Mouse (Mus musculus): ENCODE results near the gene Cdc25b. TPM values are rescaled to one million over a fixed set of nuclear protein-coding genes. Genes with fewer than 3 reads are reported as not detected.

The Cdc25b gene
- 10 to 100 TPM; 12.2 to 14.4 TPM for total RNA-seq (2021)
- long read RNA-seq, experiment 1, partial matches to known transcripts = 3 of 11 reads
- long read RNA-seq, experiment 1, other reads (novel, unspliced or antisense) = 0 of 11 reads
- long read RNA-seq, experiment 2, partial matches to known transcripts = 0 of 4 reads
- long read RNA-seq, experiment 2, other reads (novel, unspliced or antisense) = 1 of 4 reads

DNA sequence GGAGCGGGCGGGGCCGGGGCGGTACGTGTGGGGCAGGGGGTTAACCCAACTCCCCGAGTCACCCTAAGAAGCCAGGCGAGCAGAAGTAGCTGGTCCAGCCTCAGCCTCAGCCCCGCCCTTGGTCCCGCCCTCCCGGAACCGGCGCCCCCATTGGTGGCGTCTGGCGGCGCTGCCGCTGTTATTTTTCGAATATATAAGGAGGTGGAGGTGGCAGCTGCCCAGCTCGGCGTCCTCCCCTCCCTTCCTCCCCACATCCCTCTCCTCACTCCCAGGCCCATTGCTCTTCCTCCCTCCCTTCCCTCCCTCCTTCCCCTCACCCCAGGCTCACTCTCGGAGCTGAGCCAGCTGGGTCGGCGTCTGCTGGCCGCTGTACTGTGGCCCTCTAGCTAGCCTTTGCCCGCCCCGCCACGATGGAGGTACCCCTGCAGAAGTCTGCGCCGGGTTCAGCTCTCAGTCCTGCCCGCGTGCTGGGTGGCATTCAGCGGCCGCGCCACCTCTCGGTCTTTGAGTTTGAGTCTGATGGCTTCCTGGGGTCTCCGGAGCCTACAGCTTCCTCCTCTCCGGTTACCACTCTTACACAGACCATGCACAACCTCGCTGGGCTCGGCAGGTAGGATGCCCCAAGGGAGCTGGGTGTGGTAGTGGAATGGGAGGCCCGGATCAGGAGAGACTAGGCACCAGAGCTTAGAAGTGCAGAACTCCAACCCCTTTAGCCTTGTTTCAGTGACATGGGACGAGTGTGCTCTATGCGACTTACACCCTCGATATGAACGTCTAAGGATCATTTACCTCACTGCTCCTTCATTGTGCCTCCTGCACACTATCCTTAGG lies at the start of gene Cdc25b, which contains the start of gene Spef1:
Gene Cdc25b (plus strand): TSS at position 179 of the 831 bp plus-strand sequence.
Gene Spef1 (minus strand): TSS at position 512 of the 831 bp plus-strand sequence.
- intact Hi-C loops (cut with DNase I) = no loop called here
- DNase-seq = peak; percentile 84 to 89

DNA sequence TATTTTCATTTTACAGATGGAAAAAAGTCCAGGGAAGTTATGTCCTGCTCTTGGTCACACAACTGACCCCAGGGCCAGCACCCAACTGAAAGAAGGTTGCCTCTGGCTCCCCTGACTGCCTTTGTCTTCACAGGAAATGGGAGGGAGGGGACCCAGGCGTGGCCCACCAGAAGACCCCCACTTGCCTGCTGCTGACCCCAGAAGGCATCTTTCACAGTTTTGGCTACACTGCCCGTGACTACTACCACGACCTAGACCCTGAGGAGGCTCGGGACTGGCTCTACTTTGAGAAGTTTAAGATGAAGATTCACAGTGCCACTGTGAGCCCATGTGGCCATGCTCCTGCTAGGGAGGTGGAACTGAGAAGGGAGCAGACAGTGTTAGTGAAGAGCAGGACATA lies 48.5 kb upstream of the Cdc25b start:
- intact Hi-C loops (cut with DNase I) = no loop called here
- peak; percentile 0 to 3 for DNase-seq

DNA sequence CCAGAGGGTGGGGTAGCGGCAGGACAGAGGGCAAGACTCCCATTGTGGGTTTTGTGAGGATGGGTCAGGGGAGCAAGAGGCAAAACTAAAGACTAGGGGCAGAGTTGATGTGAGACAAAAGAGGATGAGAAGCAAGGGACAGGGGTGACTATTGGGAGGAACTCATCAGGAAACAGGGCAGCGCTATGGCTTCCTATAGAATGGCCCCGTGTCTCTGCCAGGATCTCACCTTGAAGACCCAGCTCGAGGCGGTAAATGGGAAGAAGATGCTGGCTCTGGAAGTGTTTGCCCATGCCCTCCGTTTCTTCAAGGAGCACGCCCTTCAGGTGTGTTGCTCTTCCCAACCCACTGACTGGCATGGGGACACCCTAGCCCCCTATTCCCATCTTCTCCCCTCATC lies 48.0 kb upstream of the Cdc25b start:
- DNase-seq = no peak
- intact Hi-C loops (cut with DNase I) = no loop called here

DNA sequence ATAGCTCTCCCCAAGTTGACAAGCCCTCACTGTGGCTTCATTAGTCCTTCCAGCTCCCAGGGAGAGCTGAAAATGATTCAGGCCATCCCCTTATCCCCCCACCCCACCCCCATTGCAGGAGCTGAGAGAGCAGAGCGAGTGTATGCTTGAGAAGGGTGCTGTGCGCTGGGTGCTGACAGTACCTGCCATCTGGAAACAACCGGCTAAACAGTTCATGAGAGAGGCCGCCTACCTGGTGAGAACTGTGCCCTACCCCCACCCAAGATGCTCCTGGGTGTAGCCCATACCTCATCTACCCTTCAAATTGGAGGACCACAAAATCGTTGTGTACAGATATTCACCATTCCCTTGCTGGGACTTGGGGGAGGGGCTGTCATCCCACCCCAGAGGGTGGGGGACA lies 47.5 kb upstream of the Cdc25b start:
- intact Hi-C loops (cut with DNase I) = no loop called here
- DNase-seq = peak in 1 of 2 experiments; percentile 0

DNA sequence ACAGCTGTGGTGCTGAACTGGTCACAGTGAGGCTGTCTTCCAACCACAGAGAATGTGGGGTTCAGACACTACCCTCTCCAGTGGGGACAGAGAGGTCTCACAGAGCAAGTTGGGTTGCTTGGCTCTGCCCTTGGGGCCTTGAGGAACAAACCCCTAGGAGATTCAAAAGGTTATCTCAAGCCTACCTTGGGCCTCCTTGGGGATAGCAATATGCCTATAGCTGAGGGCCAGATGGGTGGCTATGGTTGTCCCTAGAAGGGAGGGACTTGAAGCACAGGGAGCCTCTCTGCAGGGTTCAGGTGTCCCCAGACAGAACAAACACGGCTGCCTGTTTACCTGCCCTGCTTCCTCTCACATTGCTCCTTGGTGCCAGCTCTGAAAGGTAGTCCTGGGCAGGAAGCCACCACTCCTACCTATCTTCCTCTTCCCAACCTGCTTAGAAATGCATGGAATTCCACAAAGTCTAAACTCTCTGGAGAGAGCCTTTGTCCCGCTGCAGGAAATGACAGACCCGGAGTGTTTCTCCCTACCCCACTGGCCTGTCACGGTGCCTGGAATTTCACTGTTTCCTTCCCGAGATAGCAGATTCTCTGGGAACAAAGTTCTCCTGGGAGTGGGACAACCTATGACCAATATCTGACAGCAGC lies 46.7 kb upstream of the Cdc25b start:
- DNase-seq = peak; percentile 53 to 61
- intact Hi-C loops (cut with DNase I) = loop anchor here (2.0 kb wide), 1 partner anchor 13 kb away; the partner anchor contains the start of gene Hspa12b

DNA sequence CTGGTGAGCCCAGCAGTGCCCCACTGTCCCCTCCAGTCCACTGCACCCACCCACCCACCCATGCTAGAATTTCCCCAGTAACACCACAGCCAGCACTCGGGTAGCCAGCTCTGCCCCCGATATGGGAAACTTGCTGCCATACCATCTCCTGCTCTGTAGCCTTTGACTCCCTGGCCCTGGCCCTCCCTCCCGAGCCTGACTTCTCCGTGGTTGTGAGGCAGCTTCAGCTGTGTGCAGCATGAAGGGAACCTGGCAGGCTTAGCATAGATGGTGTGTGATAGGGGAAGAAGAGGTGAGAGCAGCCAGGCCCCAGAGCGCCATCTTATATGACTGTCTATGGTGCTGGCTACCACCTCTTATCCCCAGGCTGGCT lies 46.2 kb upstream of the Cdc25b start:
- intact Hi-C loops (cut with DNase I) = loop anchor here (2.0 kb wide), 1 partner anchor 14 kb away; the partner anchor contains the start of gene Hspa12b
- DNase-seq = no peak

DNA sequence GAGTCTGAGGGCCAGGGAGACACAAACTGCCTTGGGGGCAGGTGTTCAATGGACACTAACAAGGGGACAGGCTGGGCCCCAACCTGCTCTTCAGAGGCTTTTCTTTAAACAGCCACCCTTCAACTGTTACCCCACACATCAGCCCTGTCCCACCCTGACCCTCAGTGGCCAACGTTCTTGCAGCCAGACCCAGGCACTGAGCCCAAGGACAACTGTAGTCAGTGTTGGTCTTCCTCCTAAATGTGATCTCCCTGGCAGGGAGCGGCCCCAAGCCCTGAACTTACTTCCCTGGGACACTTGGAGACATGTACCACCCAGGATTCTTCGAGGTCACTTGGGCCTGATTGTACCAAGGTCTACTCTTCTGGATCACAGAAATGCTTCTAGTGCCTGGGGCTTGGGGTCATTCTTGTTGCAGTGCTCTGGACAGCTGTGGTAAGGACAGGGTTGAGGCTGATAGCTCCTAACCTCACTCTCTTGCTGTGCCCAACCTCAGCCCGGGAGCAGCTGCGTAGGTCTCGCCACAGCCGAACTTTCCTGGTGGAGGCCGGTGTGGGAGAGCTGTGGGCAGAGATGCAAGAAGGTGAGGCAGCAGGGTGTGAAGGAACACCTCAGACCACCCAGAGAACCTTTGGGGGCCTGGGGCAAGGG lies 45.3 kb upstream of the Cdc25b start:
- DNase-seq = no peak
- intact Hi-C loops (cut with DNase I) = loop anchor here (2.0 kb wide), 1 partner anchor 15 kb away; the partner anchor contains the start of gene Hspa12b

DNA sequence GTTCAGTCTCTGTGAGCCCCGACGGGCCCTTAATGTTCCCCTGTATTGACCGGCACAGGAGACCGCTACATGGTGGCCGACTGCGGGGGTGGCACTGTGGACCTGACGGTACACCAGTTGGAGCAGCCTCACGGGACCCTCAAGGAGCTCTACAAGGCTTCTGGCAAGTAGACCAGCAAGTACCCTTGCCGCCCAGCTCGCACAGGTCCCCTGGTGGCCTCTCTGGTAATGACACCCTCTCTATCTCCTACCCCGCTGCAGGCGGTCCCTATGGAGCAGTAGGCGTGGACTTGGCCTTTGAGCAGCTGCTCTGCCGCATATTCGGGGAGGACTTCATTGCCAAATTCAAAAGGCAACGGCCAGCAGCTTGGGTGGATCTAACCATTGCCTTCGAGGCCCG lies 44.2 kb upstream of the Cdc25b start:
- peak; percentile 85 to 90 for DNase-seq
- intact Hi-C loops (cut with DNase I) = loop anchor here (2.0 kb wide), 1 partner anchor 48 kb away; no protein-coding TSS in a partner anchor

DNA sequence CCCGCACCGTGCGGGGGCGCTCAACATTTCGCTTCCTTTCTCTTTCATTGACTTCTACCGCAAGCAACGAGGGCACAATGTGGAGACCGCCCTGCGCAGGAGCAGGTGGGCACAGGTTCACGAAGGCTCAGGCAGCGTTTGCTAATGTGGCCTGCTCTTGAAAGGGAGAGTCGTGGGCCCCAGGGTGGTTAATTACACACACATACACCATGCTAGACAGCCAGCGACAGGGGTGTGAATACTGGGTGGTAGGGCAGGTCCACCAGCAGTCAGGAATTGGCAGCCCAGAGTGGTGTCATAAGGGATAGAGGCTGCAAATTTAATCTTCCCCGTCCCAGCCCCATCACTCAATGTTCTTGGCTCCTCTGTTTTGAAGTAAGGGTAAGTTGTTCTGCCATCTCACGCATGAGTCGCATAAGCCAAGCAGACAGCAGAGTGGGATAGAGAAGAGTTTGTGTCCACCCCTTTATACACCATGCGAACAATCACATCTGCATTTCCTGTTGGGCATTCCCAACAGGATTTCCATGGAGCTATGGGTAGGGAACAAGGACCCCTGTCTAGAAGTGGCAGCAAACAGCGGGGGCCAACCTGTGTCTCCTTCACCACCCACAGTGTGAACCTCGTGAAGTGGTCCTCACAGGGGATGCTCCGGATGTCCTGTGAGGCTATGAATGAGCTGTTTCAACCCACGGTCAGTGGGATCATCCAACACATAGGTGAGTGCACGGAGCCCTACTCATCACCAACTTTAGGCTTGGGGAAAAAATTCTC lies 43.6 kb upstream of the Cdc25b start:
- intact Hi-C loops (cut with DNase I) = loop anchor here (1.0 to 2.0 kb wide), 2 partner anchors 45 to 48 kb away; no protein-coding TSS in a partner anchor
- DNase-seq = no peak

DNA sequence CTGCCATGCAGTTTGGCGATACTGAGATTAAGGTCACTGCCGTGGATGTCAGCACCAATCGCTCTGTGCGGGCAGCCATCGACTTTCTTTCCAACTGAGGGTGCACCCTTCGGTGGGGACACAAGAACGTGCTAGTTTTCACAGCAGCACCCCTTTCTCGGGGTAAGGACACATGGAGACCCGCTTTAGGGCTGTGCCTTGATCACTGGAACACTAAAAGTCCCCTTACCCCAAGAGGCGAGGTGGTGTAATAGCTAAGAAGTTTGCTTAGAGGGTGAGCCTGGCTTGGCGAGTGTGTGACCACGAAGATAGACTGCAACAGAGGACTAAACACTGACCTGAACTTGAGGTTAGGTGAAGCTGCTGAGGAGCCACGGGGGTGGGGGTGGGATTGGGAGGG lies 41.6 kb upstream of the Cdc25b start:
- intact Hi-C loops (cut with DNase I) = no loop called here
- no peak for DNase-seq

DNA sequence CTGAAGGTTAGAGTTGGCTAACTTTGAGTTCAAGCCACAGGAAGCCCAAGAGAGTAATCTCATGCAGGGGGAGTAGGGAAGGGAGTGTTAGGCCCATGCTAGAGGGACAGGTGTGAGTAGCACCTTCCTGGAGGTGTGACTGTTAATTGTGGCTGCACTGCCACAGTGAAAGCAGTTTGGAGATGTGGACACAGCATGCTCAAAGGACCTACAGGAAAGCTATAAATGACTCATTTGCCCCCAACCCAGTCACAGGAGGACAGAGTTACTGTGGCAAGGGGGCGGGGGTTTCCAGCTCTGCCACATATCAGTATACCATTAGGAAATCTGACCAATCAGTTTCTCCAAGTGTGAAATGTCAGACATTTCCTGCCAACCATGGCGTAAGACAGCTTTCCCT lies 41.2 kb upstream of the Cdc25b start:
- no peak for DNase-seq
- intact Hi-C loops (cut with DNase I) = no loop called here

DNA sequence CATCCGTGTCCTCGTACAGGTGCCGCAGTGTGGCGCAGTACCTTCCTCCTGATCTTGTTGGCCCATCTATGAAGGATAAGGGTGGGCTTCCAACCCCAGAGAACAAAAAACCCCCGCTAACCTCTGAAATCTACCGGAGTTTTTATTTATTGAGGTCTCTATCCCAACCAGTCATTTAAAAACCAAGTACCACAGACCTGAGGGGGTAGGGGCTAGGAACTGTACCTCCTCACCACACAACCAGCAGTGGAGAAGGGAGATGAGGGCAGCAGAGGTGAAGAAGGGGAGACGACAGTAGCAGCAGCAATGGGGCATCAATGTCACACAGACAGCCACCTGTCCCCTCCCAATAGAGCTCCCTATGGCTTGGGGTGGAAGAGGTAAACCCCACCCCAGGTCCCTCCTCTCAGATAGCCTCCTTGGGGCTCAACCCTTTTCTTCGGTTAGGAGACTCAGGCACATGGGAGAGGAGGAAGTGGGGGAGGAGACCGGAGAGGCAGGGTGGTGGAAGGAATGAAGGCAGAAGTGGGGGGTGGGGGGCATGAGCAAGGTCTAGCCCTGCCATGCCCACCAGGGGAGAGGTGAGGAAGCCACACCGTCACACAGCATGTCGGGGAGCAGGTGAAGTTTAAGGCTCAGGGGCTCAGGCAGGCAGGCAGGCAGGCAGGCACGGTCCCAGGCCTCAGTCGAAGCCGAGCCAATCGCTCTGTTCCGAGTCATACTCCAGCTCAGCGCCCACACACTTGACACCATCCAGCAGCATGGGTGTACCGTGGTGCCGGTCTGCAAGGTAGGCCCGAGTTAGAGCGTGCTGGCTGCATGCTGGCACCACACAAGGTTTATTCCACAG lies 40.3 kb upstream of the Cdc25b start:
- intact Hi-C loops (cut with DNase I) = no loop called here

DNA sequence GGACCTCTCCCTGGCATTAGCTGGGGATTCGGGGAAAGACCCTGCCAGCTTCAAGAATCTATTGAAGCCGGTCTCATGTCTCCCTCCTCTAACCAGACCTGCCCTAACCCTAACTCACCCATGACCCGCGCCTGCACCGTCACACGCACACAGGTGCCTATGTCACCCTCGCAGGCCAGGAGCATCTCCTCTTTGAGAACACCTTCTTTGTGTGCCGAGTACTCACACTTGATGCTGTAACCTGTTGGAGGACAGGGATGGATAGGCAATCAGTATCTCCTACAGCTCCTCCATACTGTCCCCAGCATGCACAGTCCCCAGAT lies 39.7 kb upstream of the Cdc25b start:
- no peak for DNase-seq
- intact Hi-C loops (cut with DNase I) = no loop called here

More for the DNA sequence above, 40.3 kb upstream of the Cdc25b start:
- DNase-seq = no peak

DNA sequence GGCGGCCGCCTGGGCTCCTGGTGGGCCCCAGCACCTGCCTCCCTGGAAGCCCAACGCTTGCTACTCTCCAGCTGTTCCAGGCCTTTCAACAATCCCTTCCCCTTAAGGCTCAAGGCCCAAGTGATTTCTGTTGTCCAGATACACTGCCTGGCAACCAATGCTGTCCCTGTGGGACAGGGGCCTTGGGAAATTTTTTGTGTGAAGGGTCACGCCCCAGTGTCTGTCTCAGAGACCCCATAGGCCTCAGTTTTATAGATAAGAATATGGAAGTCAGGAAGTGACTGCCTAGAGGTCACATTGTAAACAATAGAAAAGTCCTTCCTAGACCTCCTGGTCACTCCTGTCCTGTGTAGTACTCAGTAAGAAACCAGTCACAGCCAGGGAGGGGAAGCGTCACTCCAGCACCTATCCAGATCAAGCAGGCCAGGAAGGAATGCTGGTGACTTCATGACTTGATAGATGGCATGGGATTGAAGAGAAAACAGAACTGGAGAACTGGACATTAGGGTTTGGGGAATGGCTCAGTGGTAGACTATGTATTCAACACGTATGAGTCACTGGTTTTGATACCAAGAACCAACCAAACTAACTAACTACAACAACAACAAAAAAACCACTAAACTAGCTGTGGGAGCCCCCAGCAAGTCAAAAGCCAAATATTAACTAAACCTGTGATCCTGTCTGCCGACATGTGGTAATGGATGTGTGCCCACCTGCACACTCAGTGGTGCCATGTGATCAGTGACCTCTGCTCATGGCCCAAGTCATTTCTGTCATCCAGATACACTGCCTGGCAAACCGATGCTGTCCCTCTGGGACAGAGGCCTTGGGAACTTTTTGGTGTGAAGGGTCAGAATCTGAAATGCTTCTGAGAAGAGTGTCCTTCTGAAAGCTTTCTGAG lies 38.1 kb upstream of the Cdc25b start:
- no peak for DNase-seq
- intact Hi-C loops (cut with DNase I) = no loop called here

DNA sequence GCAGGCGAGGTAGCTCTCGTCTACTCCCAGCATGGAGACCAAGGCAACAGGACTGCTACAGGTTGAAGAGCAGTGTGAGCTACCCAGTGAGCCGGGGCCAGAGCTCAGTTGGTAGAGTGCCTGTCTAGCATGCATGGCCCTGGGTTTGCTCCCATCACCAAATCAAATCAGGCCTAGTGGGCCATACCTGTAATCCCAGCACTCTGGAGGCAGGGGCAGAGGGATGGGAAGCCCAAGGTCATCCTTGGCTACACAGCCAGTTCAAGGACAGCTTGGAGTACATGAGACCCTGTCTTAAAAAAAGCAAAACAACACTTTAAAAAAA lies 37.5 kb upstream of the Cdc25b start:
- intact Hi-C loops (cut with DNase I) = no loop called here
- DNase-seq = no peak

DNA sequence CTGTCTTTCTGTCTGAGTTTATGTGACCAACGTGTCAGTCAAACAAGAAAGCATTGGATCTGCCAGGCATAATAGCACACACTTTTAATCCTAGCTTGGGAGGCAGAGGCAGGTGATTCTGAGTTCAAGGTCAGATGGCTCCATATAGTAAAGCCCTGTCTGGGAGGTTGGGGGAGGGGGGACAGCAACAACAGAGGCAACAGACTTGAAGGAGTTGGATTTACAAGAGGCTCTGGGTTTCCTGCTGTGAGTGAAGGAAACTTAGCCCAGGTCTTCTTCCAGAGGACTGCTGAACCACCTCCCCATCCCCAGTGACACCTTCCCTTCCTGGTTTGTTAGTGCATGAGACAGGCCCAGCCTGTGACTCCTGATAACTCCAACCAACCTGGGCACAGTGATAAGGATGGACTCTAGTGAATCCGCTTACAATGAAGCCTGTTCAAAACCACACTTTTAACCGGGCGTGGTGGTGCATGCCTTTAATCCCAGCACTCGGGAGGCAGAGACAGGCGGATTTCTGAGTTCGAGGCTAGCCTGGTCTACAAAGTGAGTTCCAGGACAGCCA lies 34.5 kb upstream of the Cdc25b start:
- DNase-seq = no peak
- intact Hi-C loops (cut with DNase I) = no loop called here

DNA sequence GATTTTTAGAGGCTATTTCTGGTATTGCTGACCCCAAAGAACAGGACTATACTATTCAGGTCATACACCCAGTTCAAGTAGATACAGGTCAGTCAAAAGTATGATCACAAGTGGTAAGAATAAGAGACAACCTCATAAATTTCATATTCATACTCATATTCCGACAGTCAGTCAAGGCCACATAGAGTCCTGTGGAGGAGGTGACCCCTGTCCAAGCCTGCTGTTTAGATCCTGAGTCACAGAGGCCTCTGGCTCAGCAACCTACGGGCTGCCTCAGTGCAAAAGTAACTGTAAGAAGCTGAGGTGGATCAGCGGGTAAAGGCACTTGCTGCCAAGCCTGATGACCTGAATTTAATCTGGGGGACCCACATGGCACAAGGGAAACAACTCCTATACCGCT lies 32.7 kb upstream of the Cdc25b start:
- intact Hi-C loops (cut with DNase I) = no loop called here
- no peak for DNase-seq

DNA sequence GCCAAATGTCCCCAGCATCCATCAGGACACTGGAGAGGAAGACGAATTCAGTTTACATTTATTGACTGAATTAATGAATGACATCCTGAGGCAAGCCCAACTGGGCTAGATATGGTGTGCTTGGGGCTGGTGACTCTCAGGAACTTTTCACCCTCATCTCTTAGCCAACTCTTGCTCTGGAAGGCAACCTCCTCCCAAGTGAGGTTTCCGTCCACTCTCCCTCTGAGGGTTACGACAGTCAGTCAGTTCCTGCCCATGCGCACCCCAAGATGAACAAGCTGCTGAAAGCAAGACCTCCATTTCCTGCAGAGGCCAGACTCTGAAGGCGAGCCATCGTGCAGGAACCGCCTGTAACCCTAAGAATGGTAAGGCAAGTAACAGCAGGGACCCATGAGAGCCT lies 29.8 kb upstream of the Cdc25b start:
- no peak for DNase-seq
- intact Hi-C loops (cut with DNase I) = no loop called here

All from heart, postnatal 14 days (tissue).